Mouse (Mus musculus): ENCODE results near the gene Dio1.
A peak's percentile ranks its signal among the peaks of the same experiment; 100 is the strongest.

The Dio1 gene

GRCm38 (mm10) chr4:107306966-107307365, at the start of gene Dio1:
Dio1 (minus strand) TSS chr4:107307169.
- DNase-seq (ENCODE audit: low read depth, low spot score): no peak

- no peak for DNase-seq (ENCODE audit: low read depth, low spot score)
These were observed 47.6 kb upstream of the Dio1 start for GRCm38 (mm10) chr4:107354543-107354942.

- no peak for DNase-seq (ENCODE audit: low read depth, low spot score)
These were observed 47.2 kb upstream of the Dio1 start for GRCm38 (mm10) chr4:107354126-107354525.

GRCm38 (mm10) chr4:107353612-107354011, 46.6 kb upstream of the Dio1 start:
- no peak for DNase-seq (ENCODE audit: low read depth, low spot score)

GRCm38 (mm10) chr4:107351368-107351767, 44.4 kb upstream of the Dio1 start:
- DNase-seq (ENCODE audit: low read depth, low spot score): no peak

- no peak for DNase-seq (ENCODE audit: low read depth, low spot score)
These were observed 42.5 kb upstream of the Dio1 start for GRCm38 (mm10) chr4:107349311-107350008.

- DNase-seq (ENCODE audit: low read depth, low spot score): no peak
These were observed 41.8 kb upstream of the Dio1 start for GRCm38 (mm10) chr4:107348529-107349310.

- DNase-seq (ENCODE audit: low read depth, low spot score): no peak
These were observed 40.3 kb upstream of the Dio1 start for GRCm38 (mm10) chr4:107347221-107347620.

- DNase-seq (ENCODE audit: low read depth, low spot score): peak; percentile 43
These were observed 37.6 kb upstream of the Dio1 start for GRCm38 (mm10) chr4:107344612-107345011.

GRCm38 (mm10) chr4:107341354-107341753, 34.4 kb upstream of the Dio1 start:
- no peak for DNase-seq (ENCODE audit: low read depth, low spot score)

- no peak for DNase-seq (ENCODE audit: low read depth, low spot score)
These were observed 30.5 kb upstream of the Dio1 start for GRCm38 (mm10) chr4:107337455-107337854.

- DNase-seq (ENCODE audit: low read depth, low spot score): no peak
These were observed 29.4 kb upstream of the Dio1 start for GRCm38 (mm10) chr4:107336356-107336755.

GRCm38 (mm10) chr4:107333514-107333913, 26.5 kb upstream of the Dio1 start:
- no peak for DNase-seq (ENCODE audit: low read depth, low spot score)

GRCm38 (mm10) chr4:107328530-107328929, 21.6 kb upstream of the Dio1 start:
- DNase-seq (ENCODE audit: low read depth, low spot score): no peak

- DNase-seq (ENCODE audit: low read depth, low spot score): no peak
These were observed 16.1 kb upstream of the Dio1 start for GRCm38 (mm10) chr4:107323113-107323512.

GRCm38 (mm10) chr4:107321041-107321440, 14.1 kb upstream of the Dio1 start:
- no peak for DNase-seq (ENCODE audit: low read depth, low spot score)

- DNase-seq (ENCODE audit: low read depth, low spot score): peak; percentile 3
These were observed 11.7 kb upstream of the Dio1 start for GRCm38 (mm10) chr4:107318646-107319045.

GRCm38 (mm10) chr4:107314479-107314805, 7.5 kb upstream of the Dio1 start:
- DNase-seq (ENCODE audit: low read depth, low spot score): no peak

GRCm38 (mm10) chr4:107313690-107314478, 6.9 kb upstream of the Dio1 start, which contains the start of gene Yipf1:
Yipf1 (plus strand) TSS chr4:107314363.
- DNase-seq (ENCODE audit: low read depth, low spot score): peak; percentile 89

GRCm38 (mm10) chr4:107303531-107303930, 3.4 kb downstream of the Dio1 start:
- no peak for DNase-seq (ENCODE audit: low read depth, low spot score)

- DNase-seq (ENCODE audit: low read depth, low spot score): no peak
These were observed 4.1 kb downstream of the Dio1 start for GRCm38 (mm10) chr4:107302832-107303231.

- DNase-seq (ENCODE audit: low read depth, low spot score): no peak
These were observed 4.7 kb downstream of the Dio1 start for GRCm38 (mm10) chr4:107302221-107302620.
